Comparison of ENCODE assay signal across 22 mouse cellular contexts in the genomic region with DNA sequence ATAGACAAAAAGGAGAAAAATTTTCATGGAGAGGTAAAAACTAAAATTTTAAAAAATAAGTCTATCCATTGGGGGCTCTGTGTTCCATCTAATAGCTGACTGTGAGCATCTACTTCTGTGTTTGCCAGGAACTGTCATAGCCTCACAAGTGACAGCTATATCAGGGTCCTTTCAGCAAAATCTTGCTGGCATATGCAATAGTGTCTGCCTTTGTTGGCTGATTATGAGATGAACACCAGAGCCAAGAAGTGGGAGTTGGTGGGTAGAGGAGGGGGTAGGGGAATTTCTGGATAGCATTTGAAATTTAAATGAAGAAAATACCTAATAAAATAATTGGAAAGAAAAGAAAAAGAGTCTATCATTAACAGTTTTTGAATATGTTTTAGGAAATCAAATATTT.
DNase-seq lines count a peak whose midpoint lies in the region; ATAC-seq and TF ChIP-seq lines count a peak whose summit lies in the region.
"Had no signal": no experiment of that assay in that cellular context is flagged by ENCODE, and none has a peak within 500 bp of the region (broad histone marks: within the 10 kb centered on the region; RNA-seq: fewer than 3 reads in every experiment).

No protein-coding gene starts in this region.

- no peak overlapping the region for H3K4me2 ChIP-seq in forebrain, embryonic 13.5 days
- H3K4me2 ChIP-seq in forebrain, embryonic 11.5 days (ENCODE audit: low read depth, low read length, severe bottlenecking): no peak overlapping the region
- H3K4me2 ChIP-seq in hindbrain, postnatal 0 days (ENCODE audit: low read depth, low read length): no peak overlapping the region
- H3K4me2 ChIP-seq in hindbrain, embryonic 12.5 days (replicated peaks): no peak overlapping the region
- no peak overlapping the region for H3K4me2 ChIP-seq in forebrain, embryonic 16.5 days (ENCODE audit: low read length)
- H3K4me2 ChIP-seq: embryonic facial prominence, embryonic 12.5 days; embryonic facial prominence, embryonic 15.5 days; heart, embryonic 11.5 days; hindbrain, embryonic 13.5 days had no signal

- no peak overlapping the region for H3K27ac ChIP-seq in forebrain, embryonic 13.5 days
- H3K27ac ChIP-seq in forebrain, embryonic 11.5 days (ENCODE audit: low read depth, low read length): no peak overlapping the region
- no peak overlapping the region for H3K27ac ChIP-seq in hindbrain, postnatal 0 days
- no peak overlapping the region for H3K27ac ChIP-seq in hindbrain, embryonic 12.5 days
- H3K27ac ChIP-seq in forebrain, embryonic 16.5 days (ENCODE audit: low read length): no peak overlapping the region
- H3K27ac ChIP-seq: embryonic facial prominence, embryonic 12.5 days; embryonic facial prominence, embryonic 15.5 days; hindbrain, embryonic 13.5 days had no signal

- H3K4me3 ChIP-seq in forebrain, embryonic 13.5 days: no peak overlapping the region
- H3K4me3 ChIP-seq in forebrain, embryonic 11.5 days (ENCODE audit: low read depth, low read length): no peak overlapping the region
- no peak overlapping the region for H3K4me3 ChIP-seq in hindbrain, postnatal 0 days (ENCODE audit: low read length)
- H3K4me3 ChIP-seq in hindbrain, embryonic 12.5 days: no peak overlapping the region
- no peak overlapping the region for H3K4me3 ChIP-seq in forebrain, embryonic 16.5 days (replicated peaks; ENCODE audit: low read length)
- H3K4me3 ChIP-seq: embryonic facial prominence, embryonic 12.5 days; embryonic facial prominence, embryonic 15.5 days; hindbrain, embryonic 13.5 days had no signal

- no peaks in the 10 kb centered on the region for H3K36me3 ChIP-seq in forebrain, embryonic 13.5 days (ENCODE audit: poor library complexity, severe bottlenecking)
- H3K36me3 ChIP-seq in forebrain, embryonic 11.5 days (ENCODE audit: control insufficient read depth, insufficient read depth, low read length): no peaks in the 10 kb centered on the region
- H3K36me3 ChIP-seq in hindbrain, postnatal 0 days (ENCODE audit: insufficient read depth, low read length): no peaks in the 10 kb centered on the region
- no peaks in the 10 kb centered on the region for H3K36me3 ChIP-seq in hindbrain, embryonic 12.5 days
- H3K36me3 ChIP-seq in forebrain, embryonic 16.5 days (ENCODE audit: control insufficient read depth, insufficient read depth): no peaks in the 10 kb centered on the region
- H3K36me3 ChIP-seq: embryonic facial prominence, embryonic 12.5 days; embryonic facial prominence, embryonic 15.5 days; hindbrain, embryonic 13.5 days had no signal

- ATAC-seq in forebrain, embryonic 13.5 days: peak; percentile 65; the same call in 1 of the 2 replicates
- ATAC-seq in forebrain, embryonic 11.5 days (replicated peaks; ENCODE audit: low FRiP score): no peak
- no peak for ATAC-seq in hindbrain, postnatal 0 days
- ATAC-seq in hindbrain, embryonic 12.5 days (ENCODE audit: low FRiP score): no peak
- peak; percentile 63 for ATAC-seq in forebrain, embryonic 16.5 days
- ATAC-seq: CD4-positive, CD25-positive, alpha-beta regulatory T cell, adult 4 months; hindbrain, embryonic 16.5 days; inflammation-experienced regulatory T-cells, adult 6 months; intestine, embryonic 16.5 days had no signal

- H3K9ac ChIP-seq in forebrain, embryonic 13.5 days: no peak overlapping the region
- no peak overlapping the region for H3K9ac ChIP-seq in forebrain, embryonic 11.5 days (ENCODE audit: low read length)
- no peak overlapping the region for H3K9ac ChIP-seq in hindbrain, postnatal 0 days (replicated peaks; ENCODE audit: low read length)
- no peak overlapping the region for H3K9ac ChIP-seq in hindbrain, embryonic 12.5 days
- H3K9ac ChIP-seq in forebrain, embryonic 16.5 days (replicated peaks; ENCODE audit: low read depth, low read length): no peak overlapping the region
- H3K9ac ChIP-seq: embryonic facial prominence, embryonic 12.5 days; embryonic facial prominence, embryonic 15.5 days; hindbrain, embryonic 13.5 days had no signal

- no peaks in the 10 kb centered on the region for H3K9me3 ChIP-seq in forebrain, embryonic 13.5 days (replicated peaks)
- no peaks in the 10 kb centered on the region for H3K9me3 ChIP-seq in forebrain, embryonic 11.5 days (ENCODE audit: control insufficient read depth, low read length)
- no peaks in the 10 kb centered on the region for H3K9me3 ChIP-seq in hindbrain, postnatal 0 days (ENCODE audit: low read length)
- H3K9me3 ChIP-seq in hindbrain, embryonic 12.5 days (replicated peaks): no peaks in the 10 kb centered on the region
- H3K9me3 ChIP-seq in forebrain, embryonic 16.5 days (ENCODE audit: control insufficient read depth, low read length): no peaks in the 10 kb centered on the region
- H3K9me3 ChIP-seq: embryonic facial prominence, embryonic 12.5 days; embryonic facial prominence, embryonic 15.5 days; hindbrain, embryonic 13.5 days had no signal

- H3K4me1 ChIP-seq in forebrain, embryonic 13.5 days: no peaks in the 10 kb centered on the region
- no peaks in the 10 kb centered on the region for H3K4me1 ChIP-seq in forebrain, embryonic 11.5 days (replicated peaks; ENCODE audit: control insufficient read depth, insufficient read depth, low read length)
- H3K4me1 ChIP-seq in hindbrain, postnatal 0 days (ENCODE audit: insufficient read depth, low read length): no peaks in the 10 kb centered on the region
- no peaks in the 10 kb centered on the region for H3K4me1 ChIP-seq in hindbrain, embryonic 12.5 days
- H3K4me1 ChIP-seq in forebrain, embryonic 16.5 days (replicated peaks; ENCODE audit: control insufficient read depth, insufficient read depth, low read length): no peaks in the 10 kb centered on the region
- H3K4me1 ChIP-seq: embryonic facial prominence, embryonic 12.5 days; embryonic facial prominence, embryonic 15.5 days; hindbrain, embryonic 13.5 days had no signal

- TF ChIP-seq CTCF in hindbrain, postnatal 0 days (IDR thresholded peaks at IDR 0.05; ENCODE audit: low read depth): no peak

- DNase-seq in forebrain, embryonic 11.5 days (ENCODE audit: low spot score): no peak
- peak; percentile 2 for DNase-seq in hindbrain, postnatal 0 days (ENCODE audit: low spot score)
- no peak for DNase-seq in thymus, postnatal 14 days
- DNase-seq: adrenal gland, adult 2 months; adrenal gland, postnatal 25 days; cerebellum, adult 2 months; cerebellum, postnatal 25 days; gastrocnemius, postnatal 14 days; heart, adult 11 months; kidney, adult 18-20 months; kidney, adult 9 months had no signal

- no peaks in the 10 kb centered on the region for H3K27me3 ChIP-seq in forebrain, embryonic 13.5 days
- no peaks in the 10 kb centered on the region for H3K27me3 ChIP-seq in forebrain, embryonic 11.5 days (ENCODE audit: control insufficient read depth, insufficient read depth, low read length)
- H3K27me3 ChIP-seq in hindbrain, postnatal 0 days (ENCODE audit: insufficient read depth, low read length): no peaks in the 10 kb centered on the region
- no peaks in the 10 kb centered on the region for H3K27me3 ChIP-seq in hindbrain, embryonic 12.5 days
- H3K27me3 ChIP-seq in forebrain, embryonic 16.5 days (replicated peaks; ENCODE audit: control insufficient read depth, insufficient read depth, low read length): no peaks in the 10 kb centered on the region
- H3K27me3 ChIP-seq: embryonic facial prominence, embryonic 12.5 days; embryonic facial prominence, embryonic 15.5 days; hindbrain, embryonic 13.5 days had no signal

Comparison
In these comparisons a context has a peak if more than half of its experiments do, and no peak if none do; other contexts are left out.
1. ATAC-seq: peak in forebrain, embryonic 13.5 days (single experiment) and forebrain, embryonic 16.5 days (single experiment); none in forebrain, embryonic 11.5 days (single experiment), hindbrain, postnatal 0 days (single experiment) and hindbrain, embryonic 12.5 days (single experiment).